Mouse (Mus musculus): ENCODE data around the gene Smim10l1.

DNA sequence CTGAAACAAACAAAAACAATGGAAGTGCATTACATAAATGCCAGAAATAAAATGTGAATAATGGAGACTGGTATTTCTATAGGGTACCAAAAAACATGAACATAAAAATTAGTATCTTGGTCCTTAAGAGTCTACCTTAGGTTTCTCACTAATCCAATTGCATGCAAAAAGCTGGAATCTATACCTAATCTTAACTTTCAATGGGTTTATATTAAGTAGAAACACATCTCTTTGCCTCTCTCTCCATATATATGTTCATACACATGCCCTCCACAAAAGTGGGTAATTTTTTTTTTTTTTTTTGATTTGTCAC, at the start of gene Smim10l1:
- no peak for TF ChIP-seq CTCF (IDR thresholded peaks at IDR 0.05; ENCODE audit: borderline replicate concordance, extremely low read depth, insufficient read depth, insufficient read length)
- TF ChIP-seq POLR2A (IDR thresholded peaks at IDR 0.05; ENCODE audit: borderline replicate concordance, extremely low read depth, insufficient read depth, insufficient read length, poor library complexity, severe bottlenecking): no peak
